Mouse (Mus musculus) lung, postnatal 0 days (tissue): ENCODE results near the gene Mptx2. TPM values are rescaled to one million over a fixed set of nuclear protein-coding genes. Genes with fewer than 3 reads are reported as not detected.

ENCODE experiments used
- ATAC-seq: fragments of 200-750 bp; cut with Nextera tagmentation; 2 replicates; pipeline ENCODE4 v1.8.0; 2017; ENCODE audit warnings: moderate library complexity
- DNase-seq: peaks from one replicate; pipeline ENCODE4 v3.0.0-alpha.2; 2016; ENCODE audit warnings: low spot score
- H3K27ac ChIP-seq: fragments of 300-500 bp; sonication (generic); 2 replicates; pipeline ENCODE4 v1.5.1; 2014; ENCODE audit warnings: antibody characterized with exemption, mild to moderate bottlenecking, low read length, mixed read lengths
- H3K27me3 ChIP-seq: fragments of 300-500 bp; sonication (generic); replicated peaks from 2 replicates; pipeline ENCODE4 v1.6.1; 2014; ENCODE audit warnings: low read length, mixed read lengths; ENCODE audit not compliant: insufficient read depth
- H3K36me3 ChIP-seq: fragments of 300-500 bp; sonication (generic); 2 replicates; pipeline ENCODE4 v1.6.1; 2014; ENCODE audit warnings: low read length, mixed read lengths; ENCODE audit not compliant: insufficient read depth
- H3K4me1 ChIP-seq: fragments of 300-500 bp; sonication (generic); 2 replicates; pipeline ENCODE4 v1.6.1; 2014; ENCODE audit warnings: antibody characterized with exemption, low read depth, low read length, mixed read lengths; ENCODE audit not compliant: insufficient read depth
- H3K4me2 ChIP-seq: fragments of 300-500 bp; sonication (generic); replicated peaks from 2 replicates; pipeline ENCODE4 v1.6.1; 2014; ENCODE audit warnings: low read depth, mild to moderate bottlenecking, low read length, moderate library complexity, mixed read lengths
- H3K4me3 ChIP-seq: fragments of 300-500 bp; sonication (generic); 2 replicates; pipeline ENCODE4 v1.5.1; 2014; ENCODE audit warnings: low read depth, low read length
- H3K9ac ChIP-seq: fragments of 300-500 bp; sonication (generic); replicated peaks from 2 replicates; pipeline ENCODE4 v1.6.1; 2014; ENCODE audit warnings: low read depth, mild to moderate bottlenecking
- H3K9me3 ChIP-seq: fragments of 300-500 bp; sonication (generic); 2 replicates; pipeline ENCODE4 v1.6.1; 2016; ENCODE audit warnings: low read length, mixed read lengths
- CTCF ChIP-seq: IDR thresholded peaks from 2 replicates; pipeline ENCODE4 v1.5.1; 2016; ENCODE audit warnings: antibody characterized with exemption, mild to moderate bottlenecking
- EP300 ChIP-seq: IDR thresholded peaks from 2 replicates; pipeline ENCODE4 v1.6.1; 2016; ENCODE audit warnings: antibody characterized with exemption, mild to moderate bottlenecking, control low read depth
- WGBS: fragments of 180-500 bp; shearing (Covaris S2); extraction: QIAGEN DNeasy Blood & Tissue Kit; methylation state at CpG from one replicate; pipeline ENCODE4 v1.1.7; 2014; 5-methylcytosine and 5-hydroxymethylcytosine counted together
- polyA plus RNA-seq: library from polyadenylated mRNA; unstranded; fragments of >200 nt; fragmentation: Nextera tagmentation; extraction: Ambion mirVana; gene quantifications from 2 replicates; pipeline ENCODE4 v1.2.1, GENCODE M21; 2015

Gene Mptx2
- not detected in 2 replicates for polyA plus RNA-seq

GRCm38 (mm10) chr1:173277677-173278076 lies at the start of gene Mptx2:
TSS of gene Mptx2 (minus strand) at chr1:173277777.
- H3K9ac ChIP-seq: no peak within 1 kb of the TSS
- H3K4me3 ChIP-seq: no peak within 1 kb of the TSS
- no peak within 1 kb of the TSS for H3K4me2 ChIP-seq
- DNase-seq (no peak), ATAC-seq (no peak)
- H3K27ac ChIP-seq: no peak within 1 kb of the TSS
- TF ChIP-seq EP300: no peak
- no peak for TF ChIP-seq CTCF
- no peaks in the 10 kb centered on the region for H3K9me3 ChIP-seq
- H3K36me3 ChIP-seq: no peaks in the 10 kb centered on the region
- 62% methylated on average over 3 of the region's 3 CpGs for whole genome bisulfite sequencing
- H3K27me3 ChIP-seq: no peaks in the 10 kb centered on the region
- no peaks in the 10 kb centered on the region for H3K4me1 ChIP-seq

GRCm38 (mm10) chr1:173326552-173326951 lies 49.0 kb upstream of the Mptx2 start:
- WGBS: 47% methylated on average over 1 of the region's 1 CpGs

GRCm38 (mm10) chr1:173325395-173325794 lies 47.8 kb upstream of the Mptx2 start:
- H3K36me3 ChIP-seq: no peaks in the 10 kb centered on the region

More at GRCm38 (mm10) chr1:173326552-173326951, 49.0 kb upstream of the Mptx2 start:
- H3K4me3 ChIP-seq: no peak overlapping the region
- no peak for TF ChIP-seq EP300
- ATAC-seq (no peak), DNase-seq (no peak)
- H3K4me1 ChIP-seq: no peaks in the 10 kb centered on the region
- H3K4me2 ChIP-seq: no peak overlapping the region
- H3K9me3 ChIP-seq: no peaks in the 10 kb centered on the region
- no peaks in the 10 kb centered on the region for H3K27me3 ChIP-seq
- no peaks in the 10 kb centered on the region for H3K36me3 ChIP-seq
- H3K9ac ChIP-seq: no peak overlapping the region
- H3K27ac ChIP-seq: no peak overlapping the region

GRCm38 (mm10) chr1:173324961-173325360 lies 47.4 kb upstream of the Mptx2 start:
- Histone ChIP-seq H3K27me3 (no peaks in the 10 kb centered on the region), H3K9me3 (no peaks in the 10 kb centered on the region), H3K27ac (no peak overlapping the region), H3K4me3 (no peak overlapping the region), H3K4me2 (no peak overlapping the region), H3K4me1 (no peaks in the 10 kb centered on the region), H3K9ac (no peak overlapping the region), H3K36me3 (no peaks in the 10 kb centered on the region)
- 58% methylated on average over 4 of the region's 4 CpGs for WGBS
- ATAC-seq: no peak
- no peak for DNase-seq
- TF ChIP-seq CTCF: no peak
- TF ChIP-seq EP300: no peak

More at GRCm38 (mm10) chr1:173325395-173325794, 47.8 kb upstream of the Mptx2 start:
- Histone ChIP-seq H3K4me1 (no peaks in the 10 kb centered on the region), H3K9me3 (no peaks in the 10 kb centered on the region), H3K9ac (no peak overlapping the region), H3K4me2 (no peak overlapping the region), H3K4me3 (no peak overlapping the region), H3K27ac (no peak overlapping the region), H3K27me3 (no peaks in the 10 kb centered on the region)
- ATAC-seq (no peak), DNase-seq (no peak)
- TF ChIP-seq CTCF (no peak), EP300 (no peak)
- whole genome bisulfite sequencing: 85% methylated on average over 1 of the region's 1 CpGs

- Histone ChIP-seq H3K27me3 (no peaks in the 10 kb centered on the region), H3K27ac (no peak overlapping the region), H3K4me3 (no peak overlapping the region), H3K36me3 (no peaks in the 10 kb centered on the region), H3K4me2 (no peak overlapping the region), H3K9me3 (no peaks in the 10 kb centered on the region), H3K4me1 (no peaks in the 10 kb centered on the region), H3K9ac (no peak overlapping the region)
- ATAC-seq: no peak
- peak; percentile 27 for DNase-seq
- no peak for TF ChIP-seq EP300
- peak; percentile 69 for TF ChIP-seq CTCF
- 18% methylated on average over 5 of the region's 5 CpGs for WGBS
Measured at GRCm38 (mm10) chr1:173323839-173324585, 46.4 kb upstream of the Mptx2 start.

GRCm38 (mm10) chr1:173322249-173322627 lies 44.7 kb upstream of the Mptx2 start:
- H3K27ac ChIP-seq: no peak overlapping the region
- no peak overlapping the region for H3K4me3 ChIP-seq
- H3K36me3 ChIP-seq: no peaks in the 10 kb centered on the region
- no peaks in the 10 kb centered on the region for H3K9me3 ChIP-seq
- no peak overlapping the region for H3K9ac ChIP-seq
- WGBS: 52% methylated on average over 6 of the region's 6 CpGs
- TF ChIP-seq EP300 (no peak), CTCF (no peak)
- ATAC-seq: no peak
- DNase-seq: no peak
- no peaks in the 10 kb centered on the region for H3K27me3 ChIP-seq
- H3K4me1 ChIP-seq: no peaks in the 10 kb centered on the region
- no peak overlapping the region for H3K4me2 ChIP-seq
